Mouse (Mus musculus): ENCODE measurements around the gene Gm20388. TPM values are rescaled to one million over a fixed set of nuclear protein-coding genes. Genes with fewer than 3 reads are reported as not detected.
"Not testable (repeated sequence)": the region's sequence is repeated elsewhere in the genome, so short reads cannot be mapped to it uniquely, and the experiment has no call there.

Gene Gm20388
- total RNA-seq, 2 experiments from 2014 or later: 12.7 TPM; not detected in 1

DNA sequence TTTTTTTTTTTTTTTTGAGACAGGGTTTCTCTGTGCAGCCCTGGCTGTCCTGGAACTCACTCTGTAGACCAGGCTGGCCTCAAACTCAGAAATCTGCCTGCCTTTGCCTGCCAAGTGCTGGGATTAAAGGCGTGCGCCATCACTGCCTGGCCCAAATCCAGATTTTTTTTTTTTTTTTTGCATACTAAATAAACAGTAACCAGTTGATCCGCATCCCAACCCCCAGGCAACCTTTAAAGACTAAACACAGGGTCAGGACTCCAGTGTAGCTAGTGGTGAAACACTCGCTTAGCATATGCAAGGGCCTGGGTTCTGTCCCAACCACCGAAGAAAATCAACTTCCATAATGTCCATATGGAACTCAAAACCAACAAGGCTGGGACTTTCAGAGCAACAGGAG is 4049.9 kb downstream of the Gm20388 start:
- DNase-seq: not testable (repeated sequence)

DNA sequence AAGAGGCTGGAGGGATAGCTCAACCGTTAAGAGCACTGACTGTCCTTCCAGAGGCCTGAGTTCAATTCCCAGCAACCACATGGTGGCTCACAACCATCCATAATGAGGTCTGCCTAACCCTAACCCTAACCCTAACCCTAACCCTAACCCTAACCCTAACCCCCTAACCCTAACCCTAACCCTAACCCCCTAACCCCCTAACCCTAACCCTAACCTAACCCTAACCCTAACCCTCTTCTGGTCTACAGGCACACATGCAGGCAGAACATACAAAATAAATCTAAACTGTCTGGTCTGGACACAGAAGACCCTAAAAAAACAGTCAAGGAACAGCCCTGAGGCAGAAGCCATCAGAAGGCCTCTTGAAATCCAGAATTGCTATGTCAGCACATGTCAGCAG is 4050.7 kb downstream of the Gm20388 start:
- no peak for DNase-seq

DNA sequence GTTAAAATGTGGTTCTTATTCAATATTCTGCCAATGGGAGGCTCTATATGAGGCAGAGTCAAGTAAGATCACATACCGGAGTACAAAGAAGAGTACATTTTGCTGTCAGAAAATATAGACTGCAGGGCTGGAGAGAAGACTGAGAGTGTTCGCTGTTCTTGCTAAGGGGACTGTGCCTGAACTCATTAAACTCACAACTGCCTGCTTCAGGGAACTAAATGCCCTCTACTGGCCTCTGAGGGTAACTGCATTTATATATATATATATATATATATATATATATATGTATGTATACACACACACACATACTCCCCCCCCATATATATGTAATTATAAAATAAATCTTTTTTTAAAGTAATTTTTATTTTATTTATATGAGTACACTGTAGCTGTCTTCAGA is 4056.3 kb downstream of the Gm20388 start:
- no peak for DNase-seq

DNA sequence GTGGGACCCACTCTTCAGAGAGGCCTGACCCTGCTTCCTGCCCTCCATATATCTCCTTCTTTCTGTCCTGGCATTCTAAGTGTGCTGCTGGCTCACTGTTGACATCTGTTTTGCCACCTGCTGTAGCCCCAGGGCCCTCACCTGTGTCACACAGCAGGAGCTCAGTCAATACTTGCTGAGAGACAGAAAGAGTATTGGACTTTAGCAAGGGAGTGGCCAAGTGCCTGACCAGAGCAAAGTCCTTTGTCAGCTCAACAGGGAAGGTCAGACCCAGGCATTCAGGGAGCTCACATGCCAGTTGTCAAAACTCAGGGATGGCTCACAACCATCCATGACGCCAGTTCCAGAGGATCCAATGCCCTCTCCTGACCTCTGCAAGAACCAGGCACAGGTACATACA is 4062.9 kb downstream of the Gm20388 start:
- no peak for DNase-seq

DNA sequence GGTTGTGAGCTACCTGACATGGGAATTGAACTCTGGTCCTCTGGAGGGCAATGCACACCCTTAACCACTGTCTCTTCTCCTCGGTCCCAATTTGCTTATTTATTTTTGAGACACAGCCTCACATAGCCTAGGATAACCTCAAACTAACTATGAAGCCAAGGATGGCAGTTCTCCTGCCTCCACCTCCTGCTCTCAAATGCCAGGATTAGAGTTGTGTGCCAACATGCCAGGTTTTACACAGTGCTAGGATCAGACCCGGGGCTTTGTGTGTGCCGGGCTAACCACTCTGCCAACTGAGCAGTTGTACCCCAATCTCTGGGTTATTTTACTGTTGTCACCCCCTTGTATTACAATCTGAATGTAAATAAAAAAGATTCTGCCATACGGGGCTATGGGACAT is 4066.9 kb downstream of the Gm20388 start:
- no peak for DNase-seq

DNA sequence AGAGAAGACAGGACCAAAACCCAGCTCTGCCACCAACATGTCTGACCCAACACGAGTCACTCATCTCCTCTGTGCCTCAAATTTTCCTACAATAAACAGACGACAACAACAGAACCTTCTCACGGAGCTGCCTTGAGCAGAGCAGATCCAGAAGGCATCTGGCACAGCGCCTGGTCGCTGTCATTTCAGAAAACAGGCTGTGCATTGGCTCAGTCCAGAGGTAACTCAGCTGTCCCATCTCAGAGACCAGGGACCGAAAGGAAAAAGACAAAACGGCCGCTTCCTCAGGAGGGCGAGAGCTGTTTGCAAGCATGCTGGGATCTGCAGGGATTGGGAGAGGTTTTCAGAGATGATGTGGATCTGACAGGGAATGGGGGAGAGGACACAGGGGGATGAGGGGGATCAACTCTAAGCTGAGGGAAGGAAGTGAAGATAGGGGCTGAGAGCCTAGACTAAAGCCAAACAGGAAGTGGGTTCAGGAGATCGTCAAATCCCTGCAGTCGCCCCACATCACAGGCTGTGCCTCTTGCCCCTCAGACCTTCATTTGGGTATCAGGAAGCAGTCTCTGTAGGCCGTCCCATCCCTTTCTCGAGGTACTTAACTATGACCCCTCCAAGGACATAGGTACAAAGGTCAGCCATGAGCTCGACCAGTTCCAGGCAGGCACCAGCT is 4067.7 kb downstream of the Gm20388 start:
- no peak for DNase-seq

DNA sequence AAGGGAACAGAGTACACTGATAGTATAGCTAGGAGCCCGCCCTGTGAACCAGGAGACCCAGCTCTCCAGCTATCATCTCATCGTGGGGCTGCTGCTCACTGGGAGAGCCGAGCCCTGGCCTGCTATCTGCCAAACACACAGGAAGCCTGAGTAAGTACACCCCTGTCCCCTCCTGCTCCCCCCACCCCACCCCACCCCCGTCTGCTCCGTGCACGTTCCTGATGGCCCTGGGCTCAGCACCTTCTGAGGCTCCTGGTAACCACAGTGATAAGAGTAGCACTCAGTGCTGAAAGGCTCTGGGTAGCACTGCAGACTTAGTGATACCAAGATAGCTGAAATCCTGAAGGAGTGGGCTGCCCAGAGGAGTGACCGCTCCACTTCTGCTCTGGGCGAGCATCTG is 4068.3 kb downstream of the Gm20388 start:
- DNase-seq: no peak

DNA sequence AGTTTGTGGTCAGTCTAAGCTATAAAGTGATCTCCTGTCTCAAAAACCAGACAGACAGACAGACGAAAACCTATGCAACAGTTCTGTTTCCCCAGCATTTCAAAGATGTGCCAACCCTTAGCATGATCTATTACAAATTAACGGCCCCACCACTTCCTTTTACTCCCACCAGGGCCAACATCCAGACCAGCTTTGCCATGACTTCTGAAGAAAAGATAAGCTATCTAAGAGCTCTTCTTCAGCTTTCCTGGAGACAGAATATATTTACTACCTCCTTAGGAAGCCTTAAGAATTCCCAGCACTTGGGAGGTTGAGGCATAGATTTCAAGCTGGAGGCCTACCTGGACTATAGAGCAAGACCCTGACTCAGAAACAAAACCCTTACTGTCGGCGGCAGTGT is 4069.6 kb downstream of the Gm20388 start:
- no peak for DNase-seq

DNA sequence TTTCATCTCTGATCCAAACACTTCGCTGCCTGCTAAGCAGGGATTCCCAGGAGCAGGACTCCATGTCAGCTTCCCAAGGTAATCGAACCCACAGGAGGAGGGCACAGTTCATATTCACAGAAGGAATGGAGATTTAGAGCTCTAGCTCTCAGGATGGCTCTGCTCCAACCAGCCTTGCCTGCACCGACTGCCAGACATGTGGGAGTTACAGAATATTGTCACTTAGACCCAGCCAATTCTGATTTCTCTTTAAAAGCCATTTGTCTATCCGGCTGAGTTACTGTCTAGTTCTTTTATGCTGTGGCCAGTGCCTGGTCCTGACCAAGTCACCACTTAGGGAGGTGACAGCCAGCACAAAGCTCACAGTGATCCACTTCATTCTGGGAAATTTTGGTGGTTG is 4071.0 kb downstream of the Gm20388 start:
- peak; percentile 42 to 48 for DNase-seq

DNA sequence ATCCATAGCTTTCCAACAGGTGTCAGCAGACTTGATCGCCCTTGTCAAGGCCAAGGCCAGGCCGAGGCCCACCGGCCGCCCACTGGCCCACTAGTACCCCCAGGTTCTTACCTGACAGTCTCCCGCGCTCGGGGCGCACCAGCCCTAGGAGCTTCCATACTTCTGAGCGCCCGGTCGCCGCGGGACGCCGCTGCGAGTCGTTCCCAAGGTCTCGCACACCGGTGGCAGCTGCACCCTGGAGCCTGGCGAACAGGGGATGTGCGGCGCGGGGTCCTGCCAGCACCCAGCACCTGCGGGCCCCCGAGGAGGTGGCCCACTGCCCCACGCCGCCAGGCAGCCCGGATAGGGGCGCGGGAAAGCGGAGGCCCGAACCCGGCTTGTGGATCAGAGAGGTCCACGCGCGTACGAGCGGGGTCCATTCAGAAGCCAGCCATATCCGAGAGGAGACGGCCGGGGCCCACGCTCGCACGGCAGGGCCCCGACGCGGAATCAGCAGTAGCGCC is 4071.7 kb downstream of the Gm20388 start:
- peak; percentile 24 to 30 for DNase-seq

DNA sequence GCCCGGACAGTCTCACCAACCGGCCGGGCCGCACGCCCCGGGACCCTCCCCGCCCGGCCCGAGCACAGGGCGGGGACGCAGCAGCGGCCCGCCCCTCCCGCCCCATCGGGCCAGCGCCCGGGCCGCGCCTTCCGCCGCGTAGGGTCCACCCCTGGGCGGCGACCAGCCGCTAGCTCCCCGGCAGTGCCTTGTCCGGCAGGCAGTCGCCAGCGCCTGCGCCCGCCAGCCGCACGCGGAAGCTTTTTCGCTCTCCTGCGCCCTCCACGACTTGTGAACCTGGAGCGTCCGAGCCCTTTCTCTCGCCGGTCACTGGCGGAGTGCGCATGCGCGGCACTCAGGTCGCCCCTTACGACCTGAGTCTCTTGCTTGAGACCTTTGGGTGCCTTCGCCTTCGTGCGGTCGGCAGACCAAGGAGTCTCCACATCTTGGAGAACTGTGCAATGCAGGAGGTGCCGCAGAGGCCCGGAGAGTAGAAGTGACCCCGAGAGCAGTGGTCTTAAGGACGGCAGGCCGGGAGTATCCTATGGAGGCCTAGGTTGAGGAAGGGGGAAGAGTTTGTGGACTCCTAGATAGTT is 4072.3 kb downstream of the Gm20388 start, which contains the start of gene Abcb10:
Gene Abcb10, minus strand, starts transcription at position 297 of the 575 bp plus-strand sequence.
- DNase-seq: peak; percentile 75 to 83

DNA sequence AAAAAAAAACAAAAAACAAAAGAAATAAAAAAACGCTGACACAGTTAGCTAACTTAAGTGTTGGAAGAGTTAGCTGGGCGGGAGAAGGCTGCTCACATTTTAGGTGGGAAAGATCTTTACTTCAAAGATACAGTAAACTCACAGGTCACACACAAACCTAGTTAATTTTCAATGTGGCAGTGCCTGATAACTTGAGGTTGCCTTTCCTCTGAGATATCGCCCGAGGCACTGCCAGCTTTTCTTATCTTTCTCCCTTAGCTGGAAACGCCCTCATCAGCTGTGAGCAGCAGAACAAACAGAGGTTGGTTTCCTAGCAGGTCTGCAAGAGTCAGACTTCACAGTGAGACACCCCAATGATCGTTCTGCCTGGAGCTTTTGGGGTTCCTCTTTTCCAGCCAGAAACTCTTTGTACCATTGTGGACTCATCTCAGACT is 4078.0 kb downstream of the Gm20388 start:
- no peak for DNase-seq

DNA sequence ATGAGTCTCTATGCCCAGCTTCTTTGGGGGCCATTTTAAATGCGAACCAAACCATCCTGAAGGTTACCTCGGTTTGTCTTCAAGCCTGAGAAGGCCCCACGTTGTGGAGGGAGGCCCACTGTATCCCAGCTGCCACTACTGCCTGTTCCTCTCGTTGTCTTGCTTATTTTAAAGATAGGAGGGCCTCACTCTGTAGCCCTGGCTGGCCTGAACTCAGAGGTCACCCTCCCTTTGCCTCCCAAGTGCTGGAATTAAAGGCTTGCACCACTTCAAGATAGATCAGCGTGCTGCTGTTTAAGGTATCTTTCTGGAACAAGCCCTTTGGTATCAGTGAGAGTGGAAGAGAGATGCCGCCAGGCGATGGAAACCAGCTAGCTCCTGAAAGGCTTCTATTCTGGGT is 4078.5 kb downstream of the Gm20388 start:
- DNase-seq: no peak

DNA sequence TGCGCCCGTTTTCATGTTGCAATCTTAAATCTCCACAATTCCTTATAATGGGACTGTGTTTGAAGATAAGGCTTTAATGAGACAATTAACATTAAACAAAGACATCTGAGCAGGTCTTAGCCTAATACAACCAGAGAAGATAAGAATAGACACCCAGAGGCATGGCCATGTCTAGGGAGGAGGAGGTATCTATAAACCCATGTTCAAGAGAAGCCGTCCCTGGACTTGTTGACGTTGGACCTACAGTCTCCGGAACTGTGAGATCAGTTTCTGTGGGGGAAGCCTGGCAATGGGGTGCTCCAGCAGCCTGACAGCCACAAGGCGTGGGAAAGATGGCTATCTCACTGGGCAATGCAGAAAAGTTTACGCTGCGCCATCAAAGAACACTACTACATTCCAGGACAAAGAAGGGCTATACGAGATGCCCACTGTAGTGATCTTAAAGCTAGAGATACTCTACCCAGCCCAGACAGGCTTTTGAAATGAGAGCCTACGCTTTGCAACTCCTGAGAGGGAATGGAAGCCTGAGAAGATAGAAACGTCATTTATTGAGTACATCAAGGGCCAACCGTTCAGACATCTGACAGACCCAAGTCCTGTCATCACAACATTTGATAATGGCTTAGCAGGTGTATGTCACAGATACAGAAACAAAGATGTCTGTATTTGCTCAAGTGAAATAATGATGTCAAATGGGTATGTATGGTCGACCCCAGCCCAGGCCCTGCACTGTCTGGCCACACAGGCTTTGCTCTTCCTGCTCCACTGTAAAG is 4079.8 kb downstream of the Gm20388 start:
- no peak for DNase-seq

DNA sequence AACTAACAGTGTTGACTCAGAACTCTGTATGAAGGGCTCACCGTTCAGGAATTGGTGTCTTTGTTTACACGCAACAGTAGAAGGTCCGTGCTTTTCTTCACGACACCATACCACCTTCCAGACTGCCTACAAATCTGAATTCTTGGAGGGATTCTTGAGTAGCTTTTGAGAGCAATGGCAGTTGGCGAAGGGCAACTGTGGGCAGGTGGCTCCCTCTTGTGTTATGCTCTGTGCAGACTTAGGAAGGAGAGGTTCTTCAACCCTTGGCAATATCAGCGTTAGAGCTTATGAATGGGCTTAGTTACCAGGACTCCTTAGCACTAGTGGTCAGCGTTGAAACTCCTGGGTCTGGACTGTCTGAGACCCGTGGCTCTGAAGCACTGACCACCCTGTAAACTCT is 4081.9 kb downstream of the Gm20388 start:
- DNase-seq: no peak

DNA sequence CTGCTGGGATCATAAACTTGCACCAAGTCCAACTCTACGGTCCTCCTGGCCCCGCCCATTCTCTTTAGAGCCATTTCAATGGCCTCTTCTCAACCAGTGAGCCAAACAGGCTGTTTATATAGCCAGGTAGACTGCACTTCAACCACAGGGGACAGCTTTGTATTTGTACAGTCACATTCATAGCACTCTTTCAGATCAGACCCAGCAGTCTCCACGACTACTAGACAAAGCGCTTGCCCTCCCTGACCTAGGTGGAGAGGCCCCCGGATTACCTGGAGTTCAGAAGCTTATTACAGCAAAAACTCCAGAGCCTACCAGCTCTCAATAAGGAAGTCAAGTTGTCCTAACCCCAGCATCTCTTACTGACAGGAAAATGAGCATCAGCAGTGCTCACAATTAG is 4083.0 kb downstream of the Gm20388 start:
- DNase-seq: no peak

DNA sequence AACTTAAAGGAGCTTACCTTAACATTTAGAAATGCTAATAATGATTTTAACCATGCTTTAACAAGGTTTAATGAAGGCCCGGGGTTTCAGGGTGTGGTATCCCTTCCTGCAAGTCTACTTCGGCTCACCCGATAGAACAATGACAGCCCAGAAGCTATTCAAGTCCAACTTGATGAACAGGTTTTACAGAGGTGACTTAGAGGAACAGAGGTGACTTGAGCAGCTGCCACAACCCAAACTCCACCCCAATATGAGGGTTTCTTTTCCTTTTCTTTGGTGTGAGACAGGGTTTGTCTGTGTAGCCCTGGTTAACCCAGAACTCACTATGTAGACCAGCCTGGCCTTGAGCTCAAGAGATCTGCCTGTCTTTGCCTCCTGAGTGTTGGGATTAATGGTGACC is 4083.4 kb downstream of the Gm20388 start:
- no peak for DNase-seq

DNA sequence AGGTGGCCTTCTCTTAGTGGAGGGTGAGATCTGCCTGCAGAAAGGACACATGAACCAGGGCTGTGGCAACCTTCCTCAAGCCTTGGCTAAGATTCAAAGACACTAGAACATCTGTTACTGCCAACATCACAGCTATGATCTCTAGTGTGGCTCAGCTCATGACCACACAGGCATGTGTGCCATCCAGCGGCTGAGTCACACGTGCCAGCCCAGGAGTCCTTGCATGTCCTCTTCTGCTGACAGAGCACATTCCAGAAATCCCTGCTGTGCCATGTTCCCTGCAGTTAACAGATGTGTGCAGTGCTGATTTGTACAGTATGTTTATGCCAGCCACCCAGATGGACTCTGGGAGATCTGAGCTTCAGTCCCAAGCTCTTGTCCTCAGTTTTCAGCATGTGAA is 4088.9 kb downstream of the Gm20388 start:
- DNase-seq: no peak

DNA sequence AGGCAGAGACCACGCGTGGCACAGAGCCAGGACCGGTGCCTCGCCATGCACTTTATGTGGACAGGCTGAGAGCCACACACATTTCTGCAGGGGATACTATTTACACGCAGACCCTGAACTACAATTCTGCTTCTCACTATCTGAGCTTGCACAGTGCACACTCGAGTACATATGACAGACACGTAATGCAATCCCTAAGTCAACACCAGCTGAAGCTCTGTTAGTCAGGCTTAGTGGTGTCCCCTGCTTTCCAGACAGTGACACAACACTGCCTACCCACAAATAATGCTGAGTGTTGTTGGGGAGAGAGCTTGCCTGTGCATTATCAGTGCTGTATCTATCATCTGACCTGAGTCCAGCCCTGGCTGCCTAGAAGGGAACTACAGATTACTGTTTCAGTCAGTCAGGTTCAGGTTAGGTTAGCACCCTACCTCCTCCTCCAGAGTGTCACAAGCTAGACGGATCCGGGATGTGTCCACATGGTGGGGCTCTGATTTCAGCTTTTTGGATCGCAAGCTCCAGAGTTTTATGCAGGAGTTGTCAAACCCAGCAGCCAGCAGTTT is 4092.0 kb downstream of the Gm20388 start:
- DNase-seq: no peak

DNA sequence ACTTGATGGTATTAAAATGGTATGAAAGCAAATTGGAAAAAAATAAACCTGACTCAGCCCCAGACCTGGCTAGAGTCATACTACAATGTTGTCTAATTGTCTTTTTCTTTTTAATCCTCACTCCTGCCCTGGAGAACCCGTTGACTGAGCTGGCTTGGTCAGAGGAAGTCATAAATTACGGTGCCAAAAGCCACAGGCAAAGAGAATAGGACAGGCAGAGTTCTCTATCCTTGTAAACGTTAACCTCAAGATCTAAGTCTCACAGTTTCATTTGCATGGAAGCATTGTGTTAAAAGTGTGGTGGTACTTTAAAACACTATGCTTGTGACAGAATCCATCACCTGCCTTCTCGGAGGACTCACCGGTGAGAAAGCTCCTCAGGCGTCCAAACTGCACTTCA is 4097.2 kb downstream of the Gm20388 start:
- DNase-seq: no peak

DNA sequence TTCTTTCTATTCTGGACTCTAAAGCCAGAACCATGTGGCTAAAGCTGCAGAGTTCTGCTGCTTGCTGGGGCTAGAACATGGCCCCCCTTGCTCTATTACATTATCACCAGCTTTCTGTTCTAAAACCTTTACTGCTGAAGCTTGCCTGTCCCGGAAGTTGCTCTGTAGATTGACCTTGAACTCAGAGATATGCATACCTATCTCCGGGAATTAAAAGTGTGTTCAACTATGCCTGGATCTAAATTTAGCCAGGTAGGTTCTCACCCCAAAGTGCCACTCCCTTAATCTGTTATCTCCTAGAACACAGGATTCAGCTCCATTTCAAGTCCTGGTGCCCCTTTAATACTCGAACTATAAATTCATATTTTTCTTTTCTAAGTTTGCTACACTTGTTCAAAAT is 4100.9 kb downstream of the Gm20388 start:
- DNase-seq: no peak

DNA sequence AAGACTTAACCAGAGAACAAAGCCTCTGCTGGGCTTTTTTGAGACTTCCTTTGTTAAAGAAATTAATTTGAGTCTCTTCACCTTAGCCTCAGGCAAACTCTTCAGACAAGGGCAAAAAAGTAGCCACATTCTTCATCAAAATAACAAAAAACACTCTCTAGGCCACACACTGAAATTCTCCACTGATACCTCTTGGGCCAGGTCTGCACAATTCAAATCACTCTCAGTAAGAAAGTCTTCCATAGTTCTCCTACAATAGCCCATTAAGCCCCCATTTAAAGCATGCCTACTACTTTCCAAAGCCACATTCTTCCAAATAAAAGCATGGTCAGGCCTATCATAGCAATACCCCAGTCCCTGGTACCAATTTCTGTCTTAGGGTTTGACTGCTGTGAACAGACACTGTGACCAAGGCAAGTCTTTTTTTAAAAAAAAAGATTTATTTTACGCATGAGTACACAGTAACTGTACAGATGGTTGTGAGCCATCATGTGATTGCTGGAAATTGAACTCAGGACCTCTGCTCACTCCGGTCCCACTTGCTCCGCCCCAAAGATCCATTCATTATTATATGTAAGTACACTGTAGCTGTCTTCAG is 4101.4 kb downstream of the Gm20388 start:
- DNase-seq: no peak

DNA sequence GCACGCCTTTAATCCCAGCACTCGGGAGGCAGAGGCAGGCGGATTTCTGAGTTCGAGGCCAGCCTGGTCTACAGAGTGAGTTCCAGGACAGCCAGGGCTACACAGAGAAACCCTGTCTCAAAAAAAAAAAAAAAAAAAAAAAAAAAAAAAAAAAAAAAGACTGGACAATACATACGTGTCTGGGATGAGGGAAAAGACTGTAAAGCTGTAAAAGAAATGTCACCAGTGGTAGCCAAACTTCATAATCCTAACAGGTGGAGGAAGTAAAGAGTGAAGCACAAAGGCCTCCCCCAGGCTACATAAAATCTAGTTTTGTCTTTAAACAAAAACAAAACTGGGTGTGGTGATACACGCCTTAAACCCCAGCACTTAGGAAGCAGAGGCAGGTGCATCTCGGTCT is 4103.7 kb downstream of the Gm20388 start:
- not testable (repeated sequence) for DNase-seq
